Mouse (Mus musculus): ENCODE results near the gene Slc30a3.

DNA sequence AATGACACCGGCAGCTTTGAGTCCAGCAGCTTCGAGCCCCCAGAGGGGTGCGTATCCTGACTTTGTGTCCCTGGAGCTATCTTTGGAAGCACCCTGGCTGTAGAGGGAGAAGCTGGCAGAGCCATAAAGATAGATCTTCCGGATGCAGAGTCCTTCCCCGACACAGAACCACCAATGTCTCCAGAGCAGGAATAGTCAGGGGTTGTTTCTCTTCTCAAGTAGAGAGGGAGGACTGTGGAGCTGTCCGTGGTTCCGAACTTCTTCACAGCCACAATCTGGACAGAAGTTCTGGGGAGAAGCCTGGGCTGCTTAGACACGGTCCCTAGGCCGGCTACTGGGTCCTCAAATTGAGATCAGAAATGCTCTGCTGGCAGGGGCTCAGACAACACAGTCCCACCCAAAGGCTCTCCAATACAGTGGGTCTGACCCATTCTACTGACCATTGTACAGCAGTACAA is 31.0 kb upstream of the Slc30a3 start:
- TF ChIP-seq TAL1 (IDR thresholded peaks at IDR 0.05; ENCODE audit: low read length) (no peak), GATA1 (IDR thresholded peaks at IDR 0.05; ENCODE audit: low read length) (no peak)

Data from erythroblast, embryonic 14.5 days (primary cell).